Mouse (Mus musculus) CH12F3 (cell line): ENCODE measurements around the gene Bicdl1.

Source experiments
- in situ Hi-C: fragments of 300-500 bp; cut with MboI; formaldehyde crosslinking; loops from 2 replicates; pipeline ENCODE4 v1.14.3; 2020; ENCODE audit warnings: low sequenced_read_pairs

Gene Bicdl1

GRCm38 (mm10) chr5:115629672-115630071 lies 101.7 kb downstream of the Bicdl1 start:
- in situ Hi-C loops = no loop called here

- in situ Hi-C loops = no loop called here
These were observed 103.3 kb downstream of the Bicdl1 start for GRCm38 (mm10) chr5:115628083-115628482.

DNA sequence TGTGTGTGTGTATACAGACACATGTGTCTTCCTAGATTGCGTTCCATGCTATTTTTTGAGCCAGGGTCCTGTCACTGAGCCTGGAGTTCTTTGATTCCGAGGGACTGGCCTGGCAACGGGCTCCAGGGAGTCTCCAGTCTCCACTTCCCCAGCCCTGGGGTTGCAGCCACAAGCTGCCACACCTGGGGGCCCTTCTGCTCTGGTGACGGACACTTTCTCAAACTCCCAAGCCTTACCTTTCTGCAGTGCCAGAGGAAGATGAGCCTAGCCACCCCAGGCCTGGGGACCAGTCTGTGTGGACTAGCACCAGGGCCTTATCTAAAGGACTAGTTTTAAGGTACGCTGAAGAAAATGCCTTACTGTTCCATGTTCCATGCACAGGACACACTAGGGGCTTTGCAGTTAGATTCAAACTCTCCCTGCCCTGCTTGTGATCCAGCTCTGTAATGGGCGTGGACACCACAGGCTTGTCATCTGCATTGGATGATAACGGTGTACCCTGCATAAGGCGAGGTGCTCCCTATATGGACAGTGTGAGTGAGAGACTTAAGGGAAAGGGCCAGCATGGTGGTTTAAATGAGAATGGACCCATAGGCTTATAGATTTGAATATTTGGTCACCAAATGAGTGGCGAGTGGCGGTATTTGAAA lies 105.1 kb downstream of the Bicdl1 start:
- in situ Hi-C loops = no loop called here

DNA sequence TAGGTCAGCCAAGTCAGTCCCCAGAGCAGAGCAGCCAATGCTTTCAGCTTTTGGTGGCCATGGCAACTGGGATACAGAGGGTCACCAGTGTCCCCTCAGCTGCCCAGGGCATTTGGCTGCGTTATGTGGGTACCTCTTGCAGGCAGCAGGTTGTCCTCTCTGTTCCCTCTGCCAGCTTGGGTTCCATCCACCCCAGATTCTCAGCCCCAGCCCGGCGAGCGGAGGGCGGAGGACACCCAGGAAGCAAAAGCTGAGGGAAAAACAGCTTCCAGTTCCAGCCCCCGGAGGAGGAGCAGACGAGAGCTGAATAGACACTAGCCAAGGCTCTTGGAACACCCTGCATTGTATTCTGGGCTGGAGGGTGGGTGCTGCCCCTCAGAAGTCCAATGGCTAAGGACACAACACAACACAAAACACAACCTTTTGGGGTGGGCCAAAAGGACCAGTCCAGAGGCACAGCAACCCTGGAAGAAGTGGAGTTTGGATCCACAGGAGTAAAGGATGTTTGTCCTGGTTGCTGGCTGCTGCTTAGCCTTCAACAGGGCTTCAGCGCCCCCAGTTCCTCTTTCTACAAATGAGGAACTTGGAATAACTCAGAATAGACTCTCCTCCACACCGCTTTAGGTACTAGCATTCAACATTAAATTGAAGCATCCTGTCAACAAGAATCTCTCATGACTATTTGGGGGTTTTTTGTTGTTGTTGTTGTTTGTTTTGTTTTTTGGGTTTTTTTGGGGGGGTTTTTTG lies 107.6 kb downstream of the Bicdl1 start:
- in situ Hi-C loops = no loop called here

DNA sequence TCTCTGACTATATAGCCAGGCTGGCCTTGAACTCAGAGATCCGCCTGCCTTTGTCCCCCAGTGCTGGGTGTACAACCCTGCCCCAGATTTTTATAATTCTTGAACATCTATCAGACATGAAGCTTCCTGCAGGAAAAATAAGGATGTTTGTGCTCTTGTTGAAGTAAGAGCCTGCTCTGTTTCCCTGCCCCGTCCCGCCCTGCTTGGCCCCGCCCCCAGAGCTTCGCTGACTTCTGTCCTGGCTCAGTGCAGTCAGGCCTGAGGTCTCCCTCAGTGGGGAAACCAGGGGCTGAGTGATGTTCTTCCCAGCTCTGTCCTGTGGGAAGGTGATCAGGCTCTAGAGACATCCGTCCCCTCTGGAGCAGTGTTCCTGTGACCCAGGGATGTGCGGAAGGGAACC lies 108.7 kb downstream of the Bicdl1 start:
- in situ Hi-C loops = no loop called here

GRCm38 (mm10) chr5:115619690-115620089 lies 111.7 kb downstream of the Bicdl1 start:
- in situ Hi-C loops = no loop called here

GRCm38 (mm10) chr5:115614948-115615347 lies 116.5 kb downstream of the Bicdl1 start:
- in situ Hi-C loops = loop anchor here (5.0 kb wide), 1 partner anchor 38 kb away; no protein-coding TSS in a partner anchor

- in situ Hi-C loops = loop anchor here (5.0 kb wide), 1 partner anchor 36 kb away; no protein-coding TSS in a partner anchor
These were observed 118.1 kb downstream of the Bicdl1 start for GRCm38 (mm10) chr5:115613332-115613731.

DNA sequence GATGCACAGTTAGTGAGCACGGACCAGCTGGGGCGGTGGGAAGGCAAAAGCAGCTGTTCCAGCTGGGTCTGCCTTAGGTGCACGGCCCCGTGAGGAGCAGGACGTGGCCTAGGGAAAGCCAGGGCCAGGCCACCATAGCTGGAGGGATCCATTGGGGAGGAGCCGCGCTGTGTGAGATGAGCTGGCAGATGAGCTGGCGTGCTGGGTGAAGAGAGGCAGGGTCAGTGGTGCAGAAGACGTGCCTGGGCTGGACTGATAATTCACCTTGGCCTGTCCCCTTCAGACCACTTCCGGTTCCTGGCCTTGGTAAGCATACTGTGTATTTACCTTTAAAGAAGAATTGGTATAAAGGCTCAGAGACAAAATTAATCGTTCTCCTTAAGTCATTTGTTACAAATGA lies 119.9 kb downstream of the Bicdl1 start:
- in situ Hi-C loops = loop anchor here (5.0 kb wide), 1 partner anchor 34 kb away; no protein-coding TSS in a partner anchor

GRCm38 (mm10) chr5:115603561-115603960 lies 127.9 kb downstream of the Bicdl1 start:
- in situ Hi-C loops = no loop called here
